Mouse (Mus musculus) heart, adult 9 months (tissue): ENCODE results near the gene Gm9639.
"Not testable (repeated sequence)": the region's sequence is repeated elsewhere in the genome, so short reads cannot be mapped to it uniquely, and the experiment has no call there.

Experiments
- DNase-seq, 2 experiments: peaks; one replicate each; pipeline ENCODE4 v3.0.0; 2022; ENCODE audit warnings: low spot score in 2 of 2

Gm9639 gene

DNA sequence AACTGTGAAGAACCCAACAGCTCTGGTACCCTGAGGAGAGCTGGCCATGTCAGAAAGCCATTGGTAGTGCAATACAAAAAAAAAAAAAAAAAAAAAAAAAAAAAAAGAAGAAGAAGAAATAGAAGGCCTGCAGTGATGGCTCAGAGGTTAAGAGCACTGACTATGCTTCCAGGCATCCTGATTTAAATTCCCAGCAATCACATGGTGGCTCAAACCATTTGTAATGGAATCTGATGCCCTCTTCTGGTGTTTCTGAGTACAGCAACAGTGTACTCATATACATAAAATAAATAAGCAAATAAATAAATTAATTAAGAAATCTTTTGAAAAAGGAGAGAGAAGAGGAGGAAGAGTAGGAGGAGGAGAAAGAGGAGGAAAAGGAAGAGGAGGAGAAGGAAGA is 41.4 kb downstream of the Gm9639 start:
- no peak for DNase-seq

DNA sequence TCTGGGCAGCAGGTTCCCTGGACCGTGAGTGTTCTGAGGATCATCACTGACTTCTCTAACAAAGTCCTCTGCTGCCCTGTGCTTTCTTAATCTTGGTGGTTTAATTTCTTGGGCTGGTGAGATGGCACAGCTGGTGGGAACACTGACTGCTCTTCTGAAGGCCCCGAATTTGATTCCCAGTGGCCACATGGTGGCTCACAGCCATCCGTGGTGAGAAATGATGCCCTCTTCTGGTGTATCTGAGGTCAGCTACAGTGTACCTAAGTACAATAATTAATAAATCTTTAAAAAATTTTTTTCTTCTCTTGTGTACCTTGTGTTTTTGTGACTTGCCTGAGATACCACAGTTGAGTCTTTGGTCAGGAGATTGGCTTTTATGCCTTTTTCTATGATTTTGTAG is 42.6 kb downstream of the Gm9639 start:
- DNase-seq = not testable (repeated sequence)

DNA sequence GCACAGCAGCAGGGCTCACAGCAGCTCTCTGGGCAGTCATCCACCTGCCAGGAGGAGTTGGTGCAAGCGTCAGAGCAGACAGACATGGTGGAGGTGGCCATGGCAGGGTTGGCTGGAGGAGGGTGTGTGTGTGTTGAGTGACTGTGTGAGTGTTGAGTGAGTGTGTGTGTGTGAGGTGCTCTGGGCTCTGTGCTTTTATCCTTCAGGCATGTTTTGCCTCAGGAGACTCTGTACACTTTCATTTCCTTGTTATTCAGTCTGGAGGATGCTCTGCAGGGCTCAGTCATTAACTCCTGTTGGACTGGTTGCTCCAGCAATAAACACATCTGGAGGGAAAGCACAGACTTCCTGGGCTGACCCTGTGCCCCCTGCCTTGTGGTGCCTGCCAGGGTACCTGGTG is 43.6 kb downstream of the Gm9639 start, which contains the start of gene Gm9736:
Gene Gm9736 (minus strand): TSS at position 101 of the 400 bp plus-strand sequence.
- DNase-seq = not testable (repeated sequence)

DNA sequence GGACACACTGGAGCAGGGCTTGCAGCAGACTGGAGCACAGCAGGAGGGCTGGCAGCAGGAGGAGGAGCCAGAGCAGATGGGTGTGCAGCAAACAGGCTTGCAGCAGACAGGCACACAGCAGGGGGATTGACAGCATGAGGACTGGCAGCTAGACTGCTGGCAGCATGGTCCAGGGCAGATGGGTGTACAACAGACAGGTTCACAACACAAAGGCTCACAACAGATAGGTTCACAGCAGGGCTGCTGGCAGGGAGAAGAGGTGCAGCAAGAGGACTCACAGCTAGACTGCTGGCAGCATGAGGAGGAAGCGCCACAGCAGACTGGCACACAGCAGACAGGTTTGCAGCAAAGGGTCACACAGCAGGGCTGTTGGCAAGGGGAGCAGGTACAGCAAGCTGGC is 44.2 kb downstream of the Gm9639 start:
- not testable (repeated sequence) for DNase-seq
